ENCODE assay signal across 7 mouse cellular contexts in the genomic region with DNA sequence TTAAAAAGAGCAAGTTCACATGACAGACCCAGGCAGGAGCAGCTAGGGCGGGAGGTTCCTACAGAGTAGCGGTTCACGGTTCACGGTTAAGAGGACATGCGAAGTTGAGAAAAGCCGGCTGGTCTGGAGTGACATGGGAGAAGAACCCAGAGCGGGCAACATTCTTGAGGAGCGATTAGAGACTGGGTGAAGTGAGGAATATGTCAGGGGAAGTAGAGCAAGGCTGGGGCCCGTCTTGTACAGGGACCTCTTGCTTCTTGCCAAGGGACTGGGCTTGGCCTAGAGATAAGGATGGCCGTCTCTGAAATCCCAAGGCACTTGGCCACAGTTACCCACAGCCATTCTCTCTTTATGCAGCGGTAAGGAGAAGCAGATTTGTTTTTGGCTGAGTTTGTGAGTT. TPM values are rescaled to one million over a fixed set of nuclear protein-coding genes. Genes with fewer than 3 reads are reported as not detected.
DNase-seq lines count a peak whose midpoint lies in the region; ATAC-seq lines count a peak whose summit lies in the region.

No protein-coding gene starts in this region.

- no peaks in the 10 kb centered on the region for H3K9me3 ChIP-seq in hindbrain, embryonic 12.5 days (replicated peaks)
- no peaks in the 10 kb centered on the region for H3K9me3 ChIP-seq in midbrain, embryonic 10.5 days (replicated peaks)

- H3K27me3 ChIP-seq in hindbrain, embryonic 12.5 days = no peaks in the 10 kb centered on the region
- H3K27me3 ChIP-seq in midbrain, embryonic 10.5 days (ENCODE audit: low read depth, poor library complexity, severe bottlenecking) = no peaks in the 10 kb centered on the region

- peaks cover 6% of the 10 kb centered on the region; the same call in 1 of the 2 replicates for H3K36me3 ChIP-seq in hindbrain, embryonic 12.5 days
- peaks cover 44% of the 10 kb centered on the region for H3K36me3 ChIP-seq in midbrain, embryonic 10.5 days

- H3K4me2 ChIP-seq in hindbrain, embryonic 12.5 days (replicated peaks) = peak overlapping the region; percentile 74

- peak; percentile 51 for DNase-seq in MEL-GATA-1-ER (ENCODE audit: extremely low read depth, low read depth)
- peak; percentile 21 for DNase-seq in c-Kit-positive CD71-positive TER-119-negative erythroid progenitor cells, embryonic 14.5 days (ENCODE audit: low read depth)
- no peak for DNase-seq in midbrain, embryonic 10.5 days (ENCODE audit: low spot score)
- no peak for DNase-seq in ovary, adult 18-20 months (ENCODE audit: low spot score)
- DNase-seq in natural killer cell, adult 2 months (ENCODE audit: low spot score in 2 of 2) = no peak

- no peak overlapping the region for H3K27ac ChIP-seq in hindbrain, embryonic 12.5 days
- H3K27ac ChIP-seq in midbrain, embryonic 10.5 days (replicated peaks) = peak overlapping the region; percentile 98

- ATAC-seq in hindbrain, embryonic 12.5 days (ENCODE audit: low FRiP score) = no peak
- no peak for ATAC-seq in frontal cortex, adult (ENCODE audit: low TSS enrichment)

- WGBS in hindbrain, embryonic 12.5 days = 65% methylated on average over 11 of the region's 11 CpGs
- 75% methylated on average over 11 of the region's 11 CpGs for WGBS in midbrain, embryonic 10.5 days

- H3K9ac ChIP-seq in hindbrain, embryonic 12.5 days = peak overlapping the region; percentile 93

- H3K4me1 ChIP-seq in hindbrain, embryonic 12.5 days = peaks cover 35% of the 10 kb centered on the region
- H3K4me1 ChIP-seq in midbrain, embryonic 10.5 days = peaks cover 43% of the 10 kb centered on the region

- H3K4me3 ChIP-seq in hindbrain, embryonic 12.5 days = peak overlapping the region; percentile 86
- H3K4me3 ChIP-seq in midbrain, embryonic 10.5 days = peak overlapping the region; percentile 88

RNA-seq across cellular contexts. Expression of gene F2r, which starts 1.8 kb away (rescaled TPM):
- 102 and 110 TPM in 2 replicates for polyA plus RNA-seq in hindbrain, embryonic 12.5 days (2016; fragmentation: Nextera tagmentation; extraction: Ambion mirVana)
- polyA plus RNA-seq in midbrain, embryonic 10.5 days (2016; fragmentation: Nextera tagmentation; extraction: Ambion mirVana) = 117 and 122 TPM in 2 replicates

Comparison
In these comparisons a context has a peak if more than half of its experiments do, and no peak if none do; other contexts are left out.
1. DNase-seq: peak in MEL-GATA-1-ER (single experiment) and c-Kit-positive CD71-positive TER-119-negative erythroid progenitor cells, embryonic 14.5 days (single experiment); none in midbrain, embryonic 10.5 days (single experiment), ovary, adult 18-20 months (single experiment) and natural killer cell, adult 2 months (0 of 2).